27 mouse cellular contexts compared by ENCODE assay signal in genomic region chr2:93801097-93801496, GRCm38 (mm10). TPM values are rescaled to one million over a fixed set of nuclear protein-coding genes. Genes with fewer than 3 reads are reported as not detected.
"Had no signal": no experiment of that assay in that cellular context is flagged by ENCODE, and none has a peak within 500 bp of the region (broad histone marks: within the 10 kb centered on the region; RNA-seq: fewer than 3 reads in every experiment).

No protein-coding gene starts in this region.

- H3K4me1 ChIP-seq: forebrain, embryonic 10.5 days; forebrain, embryonic 13.5 days; forebrain, embryonic 15.5 days had no signal

- H3K9ac ChIP-seq: embryonic facial prominence, embryonic 12.5 days; embryonic facial prominence, embryonic 15.5 days; forebrain, embryonic 12.5 days; forebrain, embryonic 13.5 days; forebrain, embryonic 15.5 days; forebrain, postnatal 0 days had no signal

- H3K4me3 ChIP-seq: embryonic facial prominence, embryonic 12.5 days; embryonic facial prominence, embryonic 15.5 days; erythroblast, embryonic 14.5 days; forebrain, embryonic 10.5 days; forebrain, embryonic 12.5 days; forebrain, embryonic 13.5 days; forebrain, embryonic 15.5 days; heart, adult 2 months; heart, embryonic 10.5 days had no signal

- H3K4me2 ChIP-seq: embryonic facial prominence, embryonic 12.5 days; embryonic facial prominence, embryonic 15.5 days; forebrain, embryonic 12.5 days; forebrain, embryonic 13.5 days; forebrain, embryonic 15.5 days; heart, embryonic 11.5 days had no signal

- H3K27ac ChIP-seq: embryonic facial prominence, embryonic 12.5 days; embryonic facial prominence, embryonic 15.5 days; forebrain, embryonic 10.5 days; forebrain, embryonic 12.5 days; forebrain, embryonic 13.5 days; forebrain, embryonic 15.5 days; heart, adult 2 months; heart, embryonic 10.5 days had no signal

- ATAC-seq: forebrain, embryonic 13.5 days; forebrain, embryonic 14.5 days; forebrain, embryonic 15.5 days; forebrain, embryonic 16.5 days; forebrain, postnatal 0 days had no signal

- H3K27me3 ChIP-seq: embryonic facial prominence, embryonic 12.5 days; embryonic facial prominence, embryonic 15.5 days; forebrain, embryonic 12.5 days; forebrain, embryonic 13.5 days; forebrain, embryonic 15.5 days had no signal

- DNase-seq: cerebellum, adult 8-10 months; cerebellum, adult 9-10 months; cerebellum, adult 9-11 months; cerebellum, postnatal 10 days; cerebellum, postnatal 14 days; cerebellum, postnatal 25 days; cerebellum, postnatal 36 days; embryo, embryonic 11 days; forebrain, postnatal 0 days; gastrocnemius, postnatal 10 days; gastrocnemius, postnatal 14 days; gastrocnemius, postnatal 25 days; gastrocnemius, postnatal 36 days; heart, adult 11 months; heart, adult 18-20 months; heart, adult 2 months had no signal

- H3K9me3 ChIP-seq: embryonic facial prominence, embryonic 12.5 days; embryonic facial prominence, embryonic 15.5 days; forebrain, embryonic 10.5 days; forebrain, embryonic 12.5 days; forebrain, embryonic 13.5 days; forebrain, embryonic 15.5 days; heart, embryonic 10.5 days had no signal

RNA-seq across cellular contexts. Expression of gene Accs, which starts 48.6 kb away (rescaled TPM):
- polyA plus RNA-seq: erythroblast, embryonic 14.5 days had no signal
